19 mouse cellular contexts compared by ENCODE assay signal in the genomic region with DNA sequence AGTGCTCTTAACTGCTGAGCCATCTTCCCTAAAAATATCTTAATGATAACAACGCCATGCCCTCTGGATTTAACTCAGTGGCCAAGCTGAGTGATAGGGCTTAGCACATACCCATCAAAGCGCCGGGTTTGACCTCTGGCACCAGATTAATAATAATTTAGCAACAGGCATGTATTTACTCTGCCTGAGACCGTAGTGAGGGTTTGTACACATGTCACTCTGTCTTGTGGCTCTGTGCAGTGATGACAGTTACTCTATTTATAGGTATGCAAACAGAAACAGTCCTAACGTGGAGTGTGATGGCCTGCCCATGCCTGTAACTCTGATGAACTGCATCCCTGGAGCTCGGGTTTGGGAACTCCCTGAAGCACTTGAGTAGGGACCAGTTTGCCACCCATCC. TPM values are rescaled to one million over a fixed set of nuclear protein-coding genes. Genes with fewer than 3 reads are reported as not detected.
DNase-seq lines count a peak whose midpoint lies in the region; ATAC-seq and TF ChIP-seq lines count a peak whose summit lies in the region.
"Had no signal": no experiment of that assay in that cellular context is flagged by ENCODE, and none has a peak within 500 bp of the region (broad histone marks: within the 10 kb centered on the region; RNA-seq: fewer than 3 reads in every experiment).

No protein-coding gene starts in this region.

- no peaks in the 10 kb centered on the region for H3K9me3 ChIP-seq in liver, embryonic 14.5 days (ENCODE audit: control insufficient read depth, low read length)
- no peaks in the 10 kb centered on the region for H3K9me3 ChIP-seq in liver, embryonic 11.5 days (ENCODE audit: control insufficient read depth, low read length)
- no peaks in the 10 kb centered on the region for H3K9me3 ChIP-seq in heart, embryonic 13.5 days
- H3K9me3 ChIP-seq in liver, postnatal 0 days (ENCODE audit: low read length), result no peaks in the 10 kb centered on the region
- H3K9me3 ChIP-seq: embryonic facial prominence, embryonic 10.5 days; forebrain, embryonic 13.5 days had no signal

- H3K9ac ChIP-seq in liver, embryonic 14.5 days (replicated peaks), result no peak overlapping the region
- no peak overlapping the region for H3K9ac ChIP-seq in liver, embryonic 11.5 days (ENCODE audit: low read depth, low read length)
- H3K9ac ChIP-seq in heart, embryonic 13.5 days, result no peak overlapping the region
- H3K9ac ChIP-seq in liver, postnatal 0 days (replicated peaks), result no peak overlapping the region
- H3K9ac ChIP-seq: forebrain, embryonic 13.5 days; midbrain, embryonic 13.5 days had no signal

- peaks cover 3 to 15% of the 10 kb centered on the region in 2 experiments for H3K4me1 ChIP-seq in liver, embryonic 14.5 days (replicated peaks; ENCODE audit: control insufficient read depth in 2 of 2, insufficient read depth in 2 of 2, low read length in 1 of 2)
- H3K4me1 ChIP-seq in liver, embryonic 11.5 days (replicated peaks; ENCODE audit: control insufficient read depth, insufficient read depth, low read length), result peaks cover 24% of the 10 kb centered on the region
- H3K4me1 ChIP-seq in heart, embryonic 13.5 days, result peaks cover 77% of the 10 kb centered on the region
- peaks cover 32% of the 10 kb centered on the region for H3K4me1 ChIP-seq in liver, postnatal 0 days (ENCODE audit: insufficient read depth)

- peak; percentile 29; the same call in 1 of the 2 replicates for ATAC-seq in liver, embryonic 14.5 days (ENCODE audit: insufficient read depth)
- ATAC-seq in liver, embryonic 11.5 days (replicated peaks; ENCODE audit: low FRiP score), result no peak
- peak; percentile 26; the same call in 1 of the 2 replicates for ATAC-seq in heart, embryonic 13.5 days (ENCODE audit: extremely low read depth, insufficient number of reproducible peaks, low FRiP score, low TSS enrichment)
- ATAC-seq in liver, postnatal 0 days, result peak; percentile 88
- ATAC-seq: forebrain, embryonic 13.5 days; midbrain, embryonic 13.5 days had no signal

- peaks cover 3% of the 10 kb centered on the region; the same call in 1 of the 2 replicates for H3K27me3 ChIP-seq in liver, embryonic 14.5 days (ENCODE audit: control insufficient read depth, insufficient read depth, low read length)
- H3K27me3 ChIP-seq in liver, embryonic 11.5 days (replicated peaks; ENCODE audit: control insufficient read depth, insufficient read depth, low read length), result no peaks in the 10 kb centered on the region
- H3K27me3 ChIP-seq in heart, embryonic 13.5 days (replicated peaks), result no peaks in the 10 kb centered on the region
- no peaks in the 10 kb centered on the region for H3K27me3 ChIP-seq in liver, postnatal 0 days (ENCODE audit: insufficient read depth, low read length)
- H3K27me3 ChIP-seq: midbrain, embryonic 13.5 days had no signal

- H3K4me3 ChIP-seq in liver, embryonic 14.5 days (ENCODE audit: insufficient read depth in 1 of 2, low read depth in 2 of 2, low read length in 2 of 2), result no peak overlapping the region
- H3K4me3 ChIP-seq in liver, embryonic 11.5 days (ENCODE audit: low read depth, low read length), result no peak overlapping the region
- H3K4me3 ChIP-seq in heart, embryonic 13.5 days, result no peak overlapping the region
- no peak overlapping the region for H3K4me3 ChIP-seq in liver, postnatal 0 days (ENCODE audit: low read depth, low read length)
- H3K4me3 ChIP-seq: embryonic facial prominence, embryonic 10.5 days; forebrain, embryonic 13.5 days; midbrain, embryonic 13.5 days had no signal

- TF ChIP-seq CTCF in liver, embryonic 14.5 days (IDR thresholded peaks at IDR 0.05; ENCODE audit: low read depth), result no peak
- TF ChIP-seq CTCF in liver, postnatal 0 days (IDR thresholded peaks at IDR 0.05; ENCODE audit: low read depth), result no peak

- no peak for TF ChIP-seq EP300 in liver, embryonic 14.5 days (IDR thresholded peaks at IDR 0.05; ENCODE audit: low read depth)
- TF ChIP-seq EP300 in liver, postnatal 0 days (IDR thresholded peaks at IDR 0.05; ENCODE audit: low read depth), result no peak

- no peaks in the 10 kb centered on the region for H3K36me3 ChIP-seq in liver, embryonic 14.5 days (replicated peaks; ENCODE audit: control insufficient read depth, insufficient read depth, low read depth)
- H3K36me3 ChIP-seq in liver, embryonic 11.5 days (ENCODE audit: control insufficient read depth, insufficient read depth, low read length), result no peaks in the 10 kb centered on the region
- H3K36me3 ChIP-seq in heart, embryonic 13.5 days, result 0 out of 2 replicates have a peak, but pooled peaks cover 6% of the 10 kb centered on the region
- H3K36me3 ChIP-seq in liver, postnatal 0 days (replicated peaks; ENCODE audit: insufficient read depth, low read length), result no peaks in the 10 kb centered on the region
- H3K36me3 ChIP-seq: midbrain, embryonic 13.5 days had no signal

- H3K4me2 ChIP-seq in liver, embryonic 14.5 days (ENCODE audit: low read depth), result no peak overlapping the region
- no peak overlapping the region for H3K4me2 ChIP-seq in liver, embryonic 11.5 days
- no peak overlapping the region for H3K4me2 ChIP-seq in heart, embryonic 13.5 days
- no peak overlapping the region for H3K4me2 ChIP-seq in liver, postnatal 0 days (ENCODE audit: low read depth, low read length)
- H3K4me2 ChIP-seq: forebrain, embryonic 13.5 days; midbrain, embryonic 13.5 days had no signal

- 41% methylated on average over 6 of the region's 6 CpGs for WGBS in liver, embryonic 14.5 days (ENCODE audit: insufficient replicate concordance)
- 62% methylated on average over 6 of the region's 6 CpGs for WGBS in liver, embryonic 11.5 days
- 35% methylated on average over 6 of the region's 6 CpGs for WGBS in heart, embryonic 13.5 days
- 45% methylated on average over 6 of the region's 6 CpGs for WGBS in liver, postnatal 0 days (ENCODE audit: insufficient replicate concordance)

- peak; percentile 69 for DNase-seq in gastrocnemius, adult 18-20 months (ENCODE audit: low spot score)
- DNase-seq in gastrocnemius, postnatal 4 days (ENCODE audit: low spot score in 2 of 2), result no peak
- peak in 1 of 3 experiments; percentile 47 for DNase-seq in liver, embryonic 14.5 days (ENCODE audit: low read depth in 3 of 3, low spot score in 3 of 3)
- DNase-seq in liver, embryonic 11.5 days (ENCODE audit: low spot score), result no peak
- peak; percentile 40 for DNase-seq in liver, postnatal 0 days
- no peak for DNase-seq in cerebellum, postnatal 14 days
- no peak for DNase-seq in urinary bladder, postnatal 4 days (ENCODE audit: low spot score in 2 of 2)
- DNase-seq: adrenal gland, postnatal 10 days; cerebellum, adult 11 months; kidney, adult 2 months; kidney, postnatal 25 days; retina, postnatal 1 day; right cerebral cortex, postnatal 4 days had no signal

- H3K27ac ChIP-seq in liver, embryonic 14.5 days, result no peak overlapping the region
- H3K27ac ChIP-seq in liver, embryonic 11.5 days (ENCODE audit: low read depth, low read length), result no peak overlapping the region
- peak overlapping the region; percentile 93 for H3K27ac ChIP-seq in heart, embryonic 13.5 days (replicated peaks)
- H3K27ac ChIP-seq in liver, postnatal 0 days (ENCODE audit: low read depth), result peak overlapping the region; percentile 81
- H3K27ac ChIP-seq: embryonic facial prominence, embryonic 10.5 days; forebrain, embryonic 13.5 days; macrophage; midbrain, embryonic 13.5 days had no signal

RNA-seq across cellular contexts. Expression of a gene that starts 5.0 kb away (rescaled TPM):
- 10 to 100 TPM; 25.9 to 30.8 TPM for total RNA-seq in gastrocnemius, adult 18-20 months (2021)
- 10 to 100 TPM; 28.2 to 36.2 TPM for total RNA-seq in gastrocnemius, postnatal 4 days (2021)
- polyA plus RNA-seq in liver, embryonic 14.5 days (2012; rRNA removed), result 0.12 and 0.43 TPM in 2 replicates
- 0.17 and 0.47 TPM in 2 replicates for polyA plus RNA-seq in liver, embryonic 14.5 days (2014; fragmentation: Nextera tagmentation; extraction: Ambion mirVana)
- 0.38 and 1.2 TPM in 2 replicates for polyA plus RNA-seq in liver, embryonic 11.5 days (2014; fragmentation: Nextera tagmentation; extraction: Ambion mirVana)
- polyA plus RNA-seq in heart, embryonic 13.5 days (2015; fragmentation: Nextera tagmentation; extraction: Ambion mirVana), result 4.8 and 7.3 TPM in 2 replicates
- 2.5 and 2.6 TPM in 2 replicates for polyA plus RNA-seq in liver, postnatal 0 days (2015; fragmentation: Nextera tagmentation; extraction: Ambion mirVana)
- total RNA-seq: hematopoietic stem cell, adult 5-6 weeks had no signal

RNA-seq across cellular contexts. Expression of a gene that starts 34.1 kb away (rescaled TPM):
- total RNA-seq in gastrocnemius, adult 18-20 months (2021), result 10 to 100 TPM; 96.0 to 99.4 TPM
- total RNA-seq in gastrocnemius, postnatal 4 days (2021), result 100 to 1,000 TPM in 1 of 2 experiments, 10 to 100 TPM in 1; 90.6 to 107 TPM
- 26.6 and 34.6 TPM in 2 replicates for polyA plus RNA-seq in liver, embryonic 14.5 days (2012; rRNA removed)
- polyA plus RNA-seq in liver, embryonic 14.5 days (2014; fragmentation: Nextera tagmentation; extraction: Ambion mirVana), result 39.2 and 45.0 TPM in 2 replicates
- 52.2 and 57.7 TPM in 2 replicates for polyA plus RNA-seq in liver, embryonic 11.5 days (2014; fragmentation: Nextera tagmentation; extraction: Ambion mirVana)
- polyA plus RNA-seq in heart, embryonic 13.5 days (2015; fragmentation: Nextera tagmentation; extraction: Ambion mirVana), result 36.0 and 36.2 TPM in 2 replicates
- polyA plus RNA-seq in liver, postnatal 0 days (2015; fragmentation: Nextera tagmentation; extraction: Ambion mirVana), result 36.2 and 38.2 TPM in 2 replicates

RNA-seq across cellular contexts. Expression of a gene that starts 46.7 kb away (rescaled TPM):
- 10 to 100 TPM; 15.5 to 30.3 TPM for total RNA-seq in gastrocnemius, adult 18-20 months (2021)
- total RNA-seq in gastrocnemius, postnatal 4 days (2021), result 10 to 100 TPM; 32.4 to 35.5 TPM
- polyA plus RNA-seq in liver, embryonic 14.5 days (2012; rRNA removed), result 9.3 and 9.8 TPM in 2 replicates
- polyA plus RNA-seq in liver, embryonic 14.5 days (2014; fragmentation: Nextera tagmentation; extraction: Ambion mirVana), result 10.2 and 12.9 TPM in 2 replicates
- 30.4 and 31.7 TPM in 2 replicates for polyA plus RNA-seq in liver, embryonic 11.5 days (2014; fragmentation: Nextera tagmentation; extraction: Ambion mirVana)
- 61.1 and 68.7 TPM in 2 replicates for polyA plus RNA-seq in heart, embryonic 13.5 days (2015; fragmentation: Nextera tagmentation; extraction: Ambion mirVana)
- 81.2 and 90.1 TPM in 2 replicates for polyA plus RNA-seq in liver, postnatal 0 days (2015; fragmentation: Nextera tagmentation; extraction: Ambion mirVana)

Comparison
In these comparisons a context has a peak if more than half of its experiments do, and no peak if none do; other contexts are left out.
1. DNase-seq: peak in gastrocnemius, adult 18-20 months (single experiment) and liver, postnatal 0 days (single experiment); none in gastrocnemius, postnatal 4 days (0 of 2), liver, embryonic 11.5 days (single experiment), cerebellum, postnatal 14 days (0 of 2) and urinary bladder, postnatal 4 days (0 of 2).
2. H3K27ac ChIP-seq: peak in heart, embryonic 13.5 days (single experiment) and liver, postnatal 0 days (single experiment); none in liver, embryonic 14.5 days (single experiment) and liver, embryonic 11.5 days (single experiment).